Mouse (Mus musculus): Measurements from ENCODE around the gene Spp1. TPM values are rescaled to one million over a fixed set of nuclear protein-coding genes. Genes with fewer than 3 reads are reported as not detected.
"Not testable (repeated sequence)": the region's sequence is repeated elsewhere in the genome, so short reads cannot be mapped to it uniquely, and the experiment has no call there.

Gene Spp1
- total RNA-seq, 2 experiments from 2014 or later, result 10.1 to 12.9 TPM

- TF ChIP-seq CTCF (IDR thresholded peaks at IDR 0.05), result no peak
- H3K27ac ChIP-seq, result no peak overlapping the region
- no peak for DNase-seq (ENCODE audit: extremely low spot score in 1 of 2, low spot score in 2 of 2)
- intact Hi-C loops (cut with DNase I), result loop anchor here (10.0 kb wide), 1 partner anchor 308 kb away; no protein-coding TSS in a partner anchor
- no peak overlapping the region for H3K4me3 ChIP-seq
These were observed 7.5 kb downstream of the Spp1 start for GRCm38 (mm10) chr5:104442396-104442795.

- Histone ChIP-seq H3K27ac (no peak overlapping the region), H3K4me3 (no peak overlapping the region)
- DNase-seq (ENCODE audit: extremely low spot score in 1 of 2, low spot score in 2 of 2), result no peak
- no peak for TF ChIP-seq CTCF (IDR thresholded peaks at IDR 0.05)
- intact Hi-C loops (cut with DNase I), result loop anchor here (10.0 kb wide), 1 partner anchor 308 kb away; no protein-coding TSS in a partner anchor
These were observed 7.9 kb downstream of the Spp1 start for GRCm38 (mm10) chr5:104442850-104443249.

GRCm38 (mm10) chr5:104446156-104446555, 11.2 kb downstream of the Spp1 start:
- no peak overlapping the region for H3K4me3 ChIP-seq
- DNase-seq (ENCODE audit: extremely low spot score in 1 of 2, low spot score in 2 of 2), result peak; percentile 67 to 70
- TF ChIP-seq CTCF (IDR thresholded peaks at IDR 0.05), result peak; percentile 68
- H3K27ac ChIP-seq, result no peak overlapping the region
- intact Hi-C loops (cut with DNase I), result loop anchor here (2.0 to 10.0 kb wide), 3 partner anchors 105 to 311 kb away; no protein-coding TSS in a partner anchor

- not testable (repeated sequence) for H3K4me3 ChIP-seq; H3K27ac ChIP-seq; DNase-seq (ENCODE audit: extremely low spot score in 1 of 2, low spot score in 2 of 2)
- intact Hi-C loops (cut with DNase I), result loop anchor here (5.0 to 10.0 kb wide), 2 partner anchors 231 to 314 kb away; no protein-coding TSS in a partner anchor
These were observed 13.4 kb downstream of the Spp1 start for GRCm38 (mm10) chr5:104448346-104448745.

GRCm38 (mm10) chr5:104449491-104449890, 14.6 kb downstream of the Spp1 start:
- intact Hi-C loops (cut with DNase I), result loop anchor here (5.0 to 10.0 kb wide), 2 partner anchors 232 to 315 kb away; no protein-coding TSS in a partner anchor
- H3K27ac ChIP-seq, result no peak overlapping the region

GRCm38 (mm10) chr5:104453075-104453474, 18.2 kb downstream of the Spp1 start:
- Histone ChIP-seq H3K27ac (no peak overlapping the region), H3K4me3 (no peak overlapping the region)
- intact Hi-C loops (cut with DNase I), result no loop called here
- TF ChIP-seq CTCF (IDR thresholded peaks at IDR 0.05), result no peak
- DNase-seq (ENCODE audit: extremely low spot score in 1 of 2, low spot score in 2 of 2), result no peak

More at GRCm38 (mm10) chr5:104449491-104449890, 14.6 kb downstream of the Spp1 start:
- no peak for DNase-seq (ENCODE audit: extremely low spot score in 1 of 2, low spot score in 2 of 2)
- no peak for TF ChIP-seq CTCF (IDR thresholded peaks at IDR 0.05)
- no peak overlapping the region for H3K4me3 ChIP-seq

GRCm38 (mm10) chr5:104454564-104454963, 19.6 kb downstream of the Spp1 start:
- TF ChIP-seq CTCF (IDR thresholded peaks at IDR 0.05), result no peak
- H3K27ac ChIP-seq, result no peak overlapping the region
- intact Hi-C loops (cut with DNase I), result no loop called here
- no peak overlapping the region for H3K4me3 ChIP-seq
- DNase-seq (ENCODE audit: extremely low spot score in 1 of 2, low spot score in 2 of 2), result no peak

GRCm38 (mm10) chr5:104458832-104459705, 24.2 kb downstream of the Spp1 start, which contains the start of gene Pkd2:
Pkd2 (plus strand) TSS chr5:104459450.
- peak; percentile 70 to 71 for DNase-seq (ENCODE audit: extremely low spot score in 1 of 2, low spot score in 2 of 2)
- TF ChIP-seq CTCF (IDR thresholded peaks at IDR 0.05), result no peak
- intact Hi-C loops (cut with DNase I), result loop anchor here (5.0 kb wide), 2 partner anchors 107 to 347 kb away; partner anchors contain the start of gene Sparcl1
- Histone ChIP-seq H3K4me3 (peak within 1 kb of the TSS; percentile 82), H3K27ac (peak within 1 kb of the TSS; percentile 92)

- DNase-seq (ENCODE audit: extremely low spot score in 1 of 2, low spot score in 2 of 2), result peak; percentile 63 to 72
- Histone ChIP-seq H3K4me3 (peak overlapping the region; percentile 82), H3K27ac (peak overlapping the region; percentile 92)
- intact Hi-C loops (cut with DNase I), result loop anchor here (5.0 kb wide), 2 partner anchors 108 to 348 kb away; partner anchors contain the start of gene Sparcl1
- TF ChIP-seq CTCF (IDR thresholded peaks at IDR 0.05), result no peak
These were observed 25.0 kb downstream of the Spp1 start for GRCm38 (mm10) chr5:104459706-104460455.

- intact Hi-C loops (cut with DNase I), result no loop called here
- H3K27ac ChIP-seq, result peak overlapping the region; percentile 92; the same call in 1 of the 2 replicates
- no peak for DNase-seq (ENCODE audit: extremely low spot score in 1 of 2, low spot score in 2 of 2)
- H3K4me3 ChIP-seq, result peak overlapping the region; percentile 82
- TF ChIP-seq CTCF (IDR thresholded peaks at IDR 0.05), result no peak
These were observed 25.5 kb downstream of the Spp1 start for GRCm38 (mm10) chr5:104460456-104460838.

GRCm38 (mm10) chr5:104460856-104461255, 25.9 kb downstream of the Spp1 start:
- no peak for TF ChIP-seq CTCF (IDR thresholded peaks at IDR 0.05)
- intact Hi-C loops (cut with DNase I), result no loop called here
- no peak for DNase-seq (ENCODE audit: extremely low spot score in 1 of 2, low spot score in 2 of 2)
- peak overlapping the region; percentile 37 for H3K4me3 ChIP-seq
- H3K27ac ChIP-seq, result 0 out of 2 replicates have a peak overlapping the region, but pooled peaks have one; percentile 44

All from left cerebral cortex, adult 2 months (tissue).